Mouse (Mus musculus) hindbrain, embryonic 13.5 days (tissue): ENCODE measurements at regions not wholly inside any gene's neighbourhood (a gene's known extent, or its start where the extent isn't known, plus 50 kb on each side); places are given as distances from the start of the nearest gene placed in this dataset.

Experiments
- ATAC-seq: fragments of 200-750 bp; cut with Nextera tagmentation; 2 replicates; pipeline ENCODE4 v1.8.0; 2017; ENCODE audit warnings: moderate TSS enrichment; ENCODE audit not compliant: low FRiP score
- H3K27ac ChIP-seq: fragments of 300-500 bp; sonication (generic); 2 replicates; pipeline ENCODE4 v1.5.1; 2015; ENCODE audit warnings: inconsistent platforms, mild to moderate bottlenecking, moderate library complexity
- H3K27me3 ChIP-seq: fragments of 300-500 bp; sonication (generic); 2 replicates; pipeline ENCODE4 v1.6.1; 2015; ENCODE audit warnings: mild to moderate bottlenecking, inconsistent platforms
- H3K36me3 ChIP-seq: fragments of 300-500 bp; sonication (generic); 2 replicates; pipeline ENCODE4 v1.6.1; 2015; ENCODE audit warnings: mild to moderate bottlenecking, inconsistent platforms
- H3K4me1 ChIP-seq: fragments of 300-500 bp; sonication (generic); replicated peaks from 2 replicates; pipeline ENCODE4 v1.6.1; 2015; ENCODE audit warnings: inconsistent platforms
- H3K4me2 ChIP-seq: fragments of 300-500 bp; sonication (generic); 2 replicates; pipeline ENCODE4 v1.6.1; 2015; ENCODE audit warnings: inconsistent platforms, mild to moderate bottlenecking, moderate library complexity
- H3K4me3 ChIP-seq: fragments of 300-500 bp; sonication (generic); 2 replicates; pipeline ENCODE4 v1.5.1; 2015; ENCODE audit warnings: mild to moderate bottlenecking, inconsistent platforms
- H3K9ac ChIP-seq: fragments of 300-500 bp; sonication (generic); 2 replicates; pipeline ENCODE4 v1.6.1; 2015; ENCODE audit warnings: mild to moderate bottlenecking, inconsistent platforms
- H3K9me3 ChIP-seq: fragments of 300-500 bp; sonication (generic); 2 replicates; pipeline ENCODE4 v1.6.1; 2016; ENCODE audit warnings: inconsistent platforms
- WGBS: fragments of 180-500 bp; shearing (Covaris S2); methylation state at CpG from one replicate; pipeline ENCODE4 v1.1.7; 2015; 5-methylcytosine and 5-hydroxymethylcytosine counted together

- Histone ChIP-seq H3K9ac (no peak overlapping the region), H3K9me3 (no peaks in the 10 kb centered on the region), H3K36me3 (no peaks in the 10 kb centered on the region), H3K4me1 (0 out of 2 replicates have a peak, but pooled peaks cover 10% of the 10 kb centered on the region), H3K27ac (no peak overlapping the region; the same call in 1 of the 2 replicates), H3K4me3 (peak overlapping the region; percentile 62), H3K4me2 (peak overlapping the region; percentile 97), H3K27me3 (peaks cover 16% of the 10 kb centered on the region)
- ATAC-seq: peak; percentile 37; the same call in 1 of the 2 replicates
- 13% methylated on average over 9 of the region's 9 CpGs for WGBS
These were observed 56.1 kb downstream of the Foxi3 start for GRCm38 (mm10) chr6:71012436-71012822.

DNA sequence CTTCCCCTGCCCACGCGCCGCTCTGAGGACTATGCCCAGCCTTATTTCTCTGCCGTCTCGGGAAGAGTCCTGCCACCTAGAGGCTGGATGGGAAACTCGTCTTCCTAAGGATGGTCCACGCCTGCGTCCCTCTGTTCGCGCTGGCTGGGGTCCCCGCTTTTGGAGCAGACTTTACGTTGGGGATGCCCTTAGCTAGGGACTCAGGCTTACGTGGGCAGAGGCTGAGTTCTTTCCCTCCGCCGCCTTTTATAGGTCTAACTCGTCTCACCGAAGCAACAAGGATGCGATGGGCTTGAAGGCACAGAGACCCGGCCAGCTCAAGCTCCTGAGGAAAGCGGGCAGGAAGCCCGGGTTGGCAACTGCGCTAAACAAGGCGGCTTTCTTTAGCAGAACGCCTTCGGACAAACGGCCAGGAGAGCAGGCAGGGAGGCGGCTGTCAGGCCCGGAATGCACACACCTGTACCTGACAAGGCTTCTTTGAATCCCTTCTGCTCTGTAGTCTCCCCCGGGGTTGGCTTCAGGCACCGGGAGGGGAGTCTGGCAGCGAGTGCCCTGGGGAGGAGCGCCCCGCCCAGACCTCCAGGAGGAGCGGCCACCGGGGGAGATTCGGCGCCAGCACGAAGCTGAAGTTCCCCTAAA lies 56.6 kb downstream of the Foxi3 start:
- no peaks in the 10 kb centered on the region for H3K36me3 ChIP-seq
- H3K4me1 ChIP-seq: 0 out of 2 replicates have a peak, but pooled peaks cover 10% of the 10 kb centered on the region
- peak overlapping the region; percentile 62 for H3K4me3 ChIP-seq
- under 1% methylated on average over 38 of the region's 38 CpGs for WGBS
- H3K27me3 ChIP-seq: peaks cover 16% of the 10 kb centered on the region
- no peaks in the 10 kb centered on the region for H3K9me3 ChIP-seq
- H3K27ac ChIP-seq: peak overlapping the region; percentile 76
- H3K9ac ChIP-seq: peak overlapping the region; percentile 84
- peak overlapping the region; percentile 97 for H3K4me2 ChIP-seq
- peak; percentile 98 for ATAC-seq

- Histone ChIP-seq H3K4me3 (no peak overlapping the region), H3K9me3 (no peaks in the 10 kb centered on the region), H3K27me3 (peaks cover 10% of the 10 kb centered on the region), H3K36me3 (no peaks in the 10 kb centered on the region), H3K27ac (no peak overlapping the region), H3K4me2 (no peak overlapping the region), H3K9ac (no peak overlapping the region), H3K4me1 (0 out of 2 replicates have a peak, but pooled peaks cover 10% of the 10 kb centered on the region)
- 9% methylated on average over 1 of the region's 1 CpGs for WGBS
- ATAC-seq: no peak
These were observed 60.1 kb downstream of the Foxi3 start for GRCm38 (mm10) chr6:71016388-71016787.

- H3K4me3 ChIP-seq: no peak overlapping the region
- 0 out of 2 replicates have a peak, but pooled peaks cover 4% of the 10 kb centered on the region for H3K27me3 ChIP-seq
- ATAC-seq: no peak
- H3K4me2 ChIP-seq: no peak overlapping the region
- no peaks in the 10 kb centered on the region for H3K9me3 ChIP-seq
- no peaks in the 10 kb centered on the region for H3K36me3 ChIP-seq
- no peak overlapping the region for H3K27ac ChIP-seq
- H3K4me1 ChIP-seq: no peaks in the 10 kb centered on the region
- 29% methylated on average over 9 of the region's 9 CpGs for WGBS
- H3K9ac ChIP-seq: no peak overlapping the region
These were observed 65.0 kb downstream of the Foxi3 start for GRCm38 (mm10) chr6:71021353-71021752.

- H3K4me3 ChIP-seq: no peak overlapping the region
- no peak overlapping the region for H3K9ac ChIP-seq
- no peaks in the 10 kb centered on the region for H3K36me3 ChIP-seq
- H3K27ac ChIP-seq: no peak overlapping the region
- no peaks in the 10 kb centered on the region for H3K9me3 ChIP-seq
- WGBS: 81% methylated on average over 4 of the region's 4 CpGs
- H3K4me2 ChIP-seq: no peak overlapping the region
- no peaks in the 10 kb centered on the region for H3K4me1 ChIP-seq
- ATAC-seq: no peak
- 0 out of 2 replicates have a peak, but pooled peaks cover 4% of the 10 kb centered on the region for H3K27me3 ChIP-seq
These were observed 69.1 kb downstream of the Foxi3 start for GRCm38 (mm10) chr6:71025472-71025871.

GRCm38 (mm10) chr6:71029663-71030062 lies 73.3 kb downstream of the Foxi3 start:
- Histone ChIP-seq H3K9ac (no peak overlapping the region), H3K4me3 (no peak overlapping the region), H3K27me3 (no peaks in the 10 kb centered on the region), H3K4me1 (no peaks in the 10 kb centered on the region), H3K9me3 (no peaks in the 10 kb centered on the region), H3K27ac (no peak overlapping the region), H3K4me2 (no peak overlapping the region), H3K36me3 (no peaks in the 10 kb centered on the region)
- no peak for ATAC-seq
- 90% methylated on average over 6 of the region's 6 CpGs for WGBS

GRCm38 (mm10) chr6:71030541-71030940 lies 74.2 kb downstream of the Foxi3 start:
- no peaks in the 10 kb centered on the region for H3K4me1 ChIP-seq
- H3K27ac ChIP-seq: no peak overlapping the region
- no peak overlapping the region for H3K9ac ChIP-seq
- H3K4me2 ChIP-seq: no peak overlapping the region
- H3K4me3 ChIP-seq: no peak overlapping the region
- no peaks in the 10 kb centered on the region for H3K9me3 ChIP-seq
- no peaks in the 10 kb centered on the region for H3K36me3 ChIP-seq
- ATAC-seq: no peak
- no peaks in the 10 kb centered on the region for H3K27me3 ChIP-seq
- WGBS: 74% methylated on average over 5 of the region's 5 CpGs

DNA sequence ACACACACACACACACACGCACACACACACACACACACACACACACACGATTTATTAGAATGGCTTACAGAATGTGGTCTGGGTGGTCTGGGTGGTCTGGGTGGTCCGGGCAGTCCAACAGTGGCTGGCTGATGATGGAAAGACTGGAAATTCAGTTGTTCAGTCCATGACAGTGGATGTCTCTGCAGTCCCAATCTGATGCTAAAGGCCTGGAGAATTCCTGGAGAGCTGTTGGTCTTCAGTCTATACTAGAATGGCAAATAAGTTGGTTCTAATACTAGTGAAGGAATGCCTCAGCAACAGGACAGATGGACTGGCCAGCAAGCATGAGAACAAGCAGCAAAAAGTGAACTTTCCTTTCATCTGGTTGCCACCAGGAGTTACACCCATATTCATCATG lies 87.9 kb downstream of the Foxi3 start:
- Histone ChIP-seq H3K9ac (no peak overlapping the region), H3K4me1 (peaks cover 9% of the 10 kb centered on the region), H3K9me3 (no peaks in the 10 kb centered on the region), H3K27ac (no peak overlapping the region), H3K27me3 (peaks cover 8% of the 10 kb centered on the region), H3K36me3 (no peaks in the 10 kb centered on the region), H3K4me3 (no peak overlapping the region), H3K4me2 (no peak overlapping the region)
- no peak for ATAC-seq
- 90% methylated on average over 3 of the region's 3 CpGs for WGBS

DNA sequence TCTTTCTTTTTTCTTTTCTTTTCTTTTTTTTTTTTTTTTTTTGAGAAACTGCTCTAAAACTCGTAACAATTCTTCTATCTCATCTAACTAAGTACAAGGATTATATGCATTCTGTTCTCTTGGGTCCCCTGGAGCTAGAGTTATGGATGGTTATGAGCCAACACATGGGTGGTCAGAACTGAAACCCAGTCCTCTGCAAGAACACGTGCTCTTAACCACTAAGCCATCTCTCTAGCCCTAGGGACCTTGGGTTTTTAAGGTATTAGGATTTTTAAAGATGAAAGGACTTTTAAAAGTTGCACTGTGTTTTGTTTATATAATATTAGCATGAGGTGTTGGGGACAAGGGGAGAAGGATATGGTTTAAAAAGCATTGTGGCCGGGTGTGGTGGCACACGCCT lies 88.9 kb downstream of the Foxi3 start:
- H3K4me2 ChIP-seq: no peak overlapping the region
- no peak overlapping the region for H3K27ac ChIP-seq
- H3K9ac ChIP-seq: no peak overlapping the region
- 89% methylated on average over 4 of the region's 4 CpGs for WGBS
- no peak overlapping the region for H3K4me3 ChIP-seq
- peaks cover 15% of the 10 kb centered on the region for H3K27me3 ChIP-seq
- H3K4me1 ChIP-seq: peaks cover 9% of the 10 kb centered on the region
- H3K36me3 ChIP-seq: no peaks in the 10 kb centered on the region
- no peak for ATAC-seq
- no peaks in the 10 kb centered on the region for H3K9me3 ChIP-seq

GRCm38 (mm10) chr6:71048199-71049094 lies 92.1 kb downstream of the Foxi3 start:
- H3K4me1 ChIP-seq: peaks cover 9% of the 10 kb centered on the region
- WGBS: 3% methylated on average over 38 of the region's 38 CpGs
- no peak overlapping the region for H3K27ac ChIP-seq
- no peaks in the 10 kb centered on the region for H3K9me3 ChIP-seq
- ATAC-seq: peak; percentile 46; the same call in 1 of the 2 replicates
- H3K36me3 ChIP-seq: no peaks in the 10 kb centered on the region
- peak overlapping the region; percentile 69 for H3K9ac ChIP-seq
- peak overlapping the region; percentile 82 for H3K4me2 ChIP-seq
- peaks cover 15% of the 10 kb centered on the region for H3K27me3 ChIP-seq
- peak overlapping the region; percentile 48 for H3K4me3 ChIP-seq

DNA sequence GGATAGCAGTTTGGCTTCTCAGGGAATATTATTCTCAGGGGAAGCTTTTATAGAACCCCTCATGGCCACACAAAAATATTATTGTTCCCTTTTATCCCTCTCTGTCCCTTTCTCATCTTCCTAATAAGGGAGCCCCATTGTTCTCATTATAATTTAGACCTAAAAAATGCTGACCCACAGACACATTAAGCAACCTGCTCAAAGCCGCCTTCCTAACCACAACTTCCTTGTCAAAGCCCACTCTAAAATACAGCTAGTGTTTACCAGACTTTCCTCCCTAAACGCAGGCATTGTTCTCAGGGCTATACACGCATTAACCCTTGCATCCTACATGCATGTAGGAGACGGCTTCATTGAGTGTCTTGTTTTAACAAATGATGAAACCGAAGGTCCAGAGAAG lies 93.9 kb downstream of the Foxi3 start:
- H3K27ac ChIP-seq: no peak overlapping the region
- no peaks in the 10 kb centered on the region for H3K36me3 ChIP-seq
- no peak overlapping the region for H3K4me3 ChIP-seq
- no peak for ATAC-seq
- WGBS: 61% methylated on average over 5 of the region's 5 CpGs
- peaks cover 9% of the 10 kb centered on the region for H3K4me1 ChIP-seq
- no peaks in the 10 kb centered on the region for H3K9me3 ChIP-seq
- no peak overlapping the region for H3K4me2 ChIP-seq
- no peak overlapping the region for H3K9ac ChIP-seq
- peaks cover 15% of the 10 kb centered on the region for H3K27me3 ChIP-seq

DNA sequence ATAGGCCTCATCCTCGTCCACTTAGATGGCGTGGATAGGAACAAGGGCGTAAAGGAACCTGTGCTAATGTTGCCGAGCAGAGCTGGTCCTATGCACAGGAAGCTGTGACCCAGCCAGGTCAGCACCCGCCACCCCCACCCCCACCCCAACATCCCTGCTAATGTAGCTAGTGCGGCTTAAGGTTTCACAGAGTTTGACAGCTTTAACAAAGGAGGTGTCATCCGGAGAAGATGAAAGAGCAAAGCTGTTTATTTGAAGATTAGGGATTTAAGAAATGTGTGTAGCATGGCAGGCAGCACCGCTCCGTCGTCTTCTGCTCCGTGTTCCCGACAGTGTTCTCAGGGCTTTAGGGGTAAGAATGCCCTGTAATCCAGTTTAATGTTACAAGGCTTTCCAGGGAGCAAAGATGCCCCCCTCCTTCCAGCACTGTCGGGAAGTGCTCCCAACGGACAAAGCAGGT lies 93.5 kb downstream of the Thnsl2 start:
- no peak for ATAC-seq
- Histone ChIP-seq H3K4me1 (peaks cover 9% of the 10 kb centered on the region), H3K4me3 (no peak overlapping the region), H3K27ac (no peak overlapping the region), H3K4me2 (no peak overlapping the region), H3K9me3 (no peaks in the 10 kb centered on the region), H3K27me3 (peaks cover 15% of the 10 kb centered on the region), H3K9ac (no peak overlapping the region), H3K36me3 (no peaks in the 10 kb centered on the region)
- WGBS: 19% methylated on average over 14 of the region's 14 CpGs
